Mouse (Mus musculus) cortical plate, adult 2 months (tissue): ENCODE results near the gene Ceacam9.

Experiments
- CTCF ChIP-seq: fragments of 200-500 bp; IDR thresholded peaks from 2 replicates; pipeline ENCODE4 v1.5.1; 2011; ENCODE audit warnings: mild to moderate bottlenecking, control low read depth, low read length; ENCODE audit not compliant: insufficient read depth; ENCODE audit errors: extremely low read depth
- POLR2A ChIP-seq: fragments of 200-500 bp; IDR thresholded peaks from 2 replicates; pipeline ENCODE4 v1.6.1; 2011; ENCODE audit warnings: mild to moderate bottlenecking, low read length, control low read depth; ENCODE audit not compliant: insufficient read depth; ENCODE audit errors: extremely low read depth

DNA sequence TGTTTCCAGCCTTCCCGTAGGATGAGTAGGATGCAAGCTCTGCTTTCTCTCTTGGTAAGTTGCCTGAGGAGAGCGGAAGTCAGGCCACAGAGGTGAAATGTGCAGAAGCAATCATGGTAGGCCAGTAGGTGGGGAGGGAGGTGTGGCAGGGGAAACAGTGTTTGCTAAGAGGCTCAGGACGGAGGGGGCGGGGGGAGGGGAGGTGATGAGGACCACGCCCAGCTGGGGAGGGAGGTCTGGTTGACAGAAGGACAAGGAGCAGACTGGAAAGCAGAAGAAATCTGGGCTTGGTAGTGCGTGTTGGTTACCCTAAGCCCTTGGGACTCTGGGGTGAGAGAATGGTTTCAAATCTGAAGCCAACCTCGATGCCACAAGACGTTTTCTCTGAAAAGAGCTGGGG, 38.6 kb downstream of the Ceacam9 start:
- TF ChIP-seq CTCF, result no peak
- no peak for TF ChIP-seq POLR2A
